Mouse (Mus musculus) limb, embryonic 13.5 days (tissue): ENCODE results near the gene Hps5. TPM values are rescaled to one million over a fixed set of nuclear protein-coding genes. Genes with fewer than 3 reads are reported as not detected.
A peak's percentile ranks its signal among the peaks of the same experiment; 100 is the strongest.

Source experiments
- ATAC-seq: fragments of 200-750 bp; cut with Nextera tagmentation; 2 replicates; pipeline ENCODE4 v1.8.0; 2017; ENCODE audit warnings: low read depth, moderate number of reproducible peaks, moderate TSS enrichment; ENCODE audit not compliant: low FRiP score
- H3K27ac ChIP-seq: fragments of 300-500 bp; sonication (generic); 2 replicates; pipeline ENCODE4 v1.5.1; 2015; ENCODE audit warnings: inconsistent platforms, mild to moderate bottlenecking, moderate library complexity
- H3K27me3 ChIP-seq: fragments of 300-500 bp; sonication (generic); 2 replicates; pipeline ENCODE4 v1.6.1; 2015; ENCODE audit warnings: mild to moderate bottlenecking, inconsistent platforms
- H3K36me3 ChIP-seq: fragments of 300-500 bp; sonication (generic); 2 replicates; pipeline ENCODE4 v1.6.1; 2015; ENCODE audit warnings: inconsistent platforms, mild to moderate bottlenecking, moderate library complexity
- H3K4me1 ChIP-seq: fragments of 300-500 bp; sonication (generic); 2 replicates; pipeline ENCODE4 v1.6.1; 2015; ENCODE audit warnings: inconsistent platforms
- H3K4me2 ChIP-seq: fragments of 300-500 bp; sonication (generic); replicated peaks from 2 replicates; pipeline ENCODE4 v1.6.1; 2015; ENCODE audit warnings: inconsistent platforms, mild to moderate bottlenecking, moderate library complexity
- H3K4me3 ChIP-seq: fragments of 300-500 bp; sonication (generic); 2 replicates; pipeline ENCODE4 v1.5.1; 2015; ENCODE audit warnings: moderate library complexity, mild to moderate bottlenecking, inconsistent platforms
- H3K9ac ChIP-seq: fragments of 300-500 bp; sonication (generic); 2 replicates; pipeline ENCODE4 v1.6.1; 2015; ENCODE audit warnings: mild to moderate bottlenecking, inconsistent platforms
- H3K9me3 ChIP-seq: fragments of 300-500 bp; sonication (generic); 2 replicates; pipeline ENCODE4 v1.6.1; 2016; ENCODE audit warnings: inconsistent platforms
- WGBS: fragments of 180-500 bp; shearing (Covaris S2); methylation state at CpG from one replicate; pipeline ENCODE4 v1.1.7; 2015; 5-methylcytosine and 5-hydroxymethylcytosine counted together
- polyA plus RNA-seq: library from polyadenylated mRNA; unstranded; fragments of >200 nt; fragmentation: Nextera tagmentation; extraction: Ambion mirVana; gene quantifications from 2 replicates; pipeline ENCODE4 v1.2.1, GENCODE M21; 2015

Hps5 gene
- polyA plus RNA-seq, result 22.2 and 23.8 TPM in 2 replicates

GRCm38 (mm10) chr7:46795287-46796205, at the start of gene Hps5, which contains the start of gene Gtf2h1:
Gene Hps5 (minus strand): TSS chr7:46796064.
Gene Gtf2h1 (plus strand): TSS chr7:46796103.
- Histone ChIP-seq H3K9ac (peak within 1 kb of the TSS; percentile 89), H3K36me3 (peaks cover 9% of the 10 kb centered on the region), H3K4me1 (peaks cover 25% of the 10 kb centered on the region), H3K9me3 (no peaks in the 10 kb centered on the region), H3K27me3 (no peaks in the 10 kb centered on the region), H3K4me2 (peak within 1 kb of the TSS; percentile 92), H3K27ac (peak within 1 kb of the TSS; percentile 82), H3K4me3 (peak within 1 kb of the TSS; percentile 95)
- ATAC-seq, result peak; percentile 98
- under 1% methylated on average over 64 of the region's 75 CpGs for WGBS

GRCm38 (mm10) chr7:46845211-46845977, 49.5 kb upstream of the Hps5 start:
- H3K27ac ChIP-seq, result peak overlapping the region; percentile 97
- peaks cover 29% of the 10 kb centered on the region for H3K36me3 ChIP-seq
- no peaks in the 10 kb centered on the region for H3K9me3 ChIP-seq
- peak overlapping the region; percentile 96 for H3K9ac ChIP-seq
- peaks cover 21% of the 10 kb centered on the region for H3K4me1 ChIP-seq
- peak overlapping the region; percentile 89 for H3K4me3 ChIP-seq
- H3K27me3 ChIP-seq, result peaks cover 9% of the 10 kb centered on the region
- ATAC-seq, result peak; percentile 92
- H3K4me2 ChIP-seq, result peak overlapping the region; percentile 86
- under 1% methylated on average over 51 of the region's 51 CpGs for WGBS

- no peaks in the 10 kb centered on the region for H3K9me3 ChIP-seq
- H3K4me2 ChIP-seq, result no peak overlapping the region
- no peak overlapping the region for H3K9ac ChIP-seq
- no peak for ATAC-seq
- no peak overlapping the region for H3K4me3 ChIP-seq
- H3K4me1 ChIP-seq, result peaks cover 32% of the 10 kb centered on the region
- WGBS, result 83% methylated on average over 4 of the region's 4 CpGs
- peaks cover 9% of the 10 kb centered on the region for H3K27me3 ChIP-seq
- peaks cover 11% of the 10 kb centered on the region for H3K36me3 ChIP-seq
- no peak overlapping the region for H3K27ac ChIP-seq
These were observed 47.7 kb upstream of the Hps5 start for GRCm38 (mm10) chr7:46843576-46843975.

- H3K4me1 ChIP-seq, result peaks cover 37% of the 10 kb centered on the region
- 31% methylated on average over 4 of the region's 5 CpGs for WGBS
- H3K27ac ChIP-seq, result no peak overlapping the region
- H3K4me2 ChIP-seq, result no peak overlapping the region
- no peak for ATAC-seq
- H3K36me3 ChIP-seq, result no peaks in the 10 kb centered on the region
- H3K9me3 ChIP-seq, result no peaks in the 10 kb centered on the region
- H3K9ac ChIP-seq, result no peak overlapping the region
- H3K27me3 ChIP-seq, result peaks cover 9% of the 10 kb centered on the region
- no peak overlapping the region for H3K4me3 ChIP-seq
These were observed 46.4 kb upstream of the Hps5 start for GRCm38 (mm10) chr7:46842278-46842677.

- Histone ChIP-seq H3K9me3 (no peaks in the 10 kb centered on the region), H3K9ac (no peak within 1 kb of the TSS), H3K4me3 (no peak within 1 kb of the TSS), H3K36me3 (no peaks in the 10 kb centered on the region), H3K27me3 (peaks cover 9% of the 10 kb centered on the region), H3K27ac (no peak within 1 kb of the TSS), H3K4me1 (peaks cover 29% of the 10 kb centered on the region), H3K4me2 (no peak within 1 kb of the TSS)
- ATAC-seq, result no peak
- WGBS, result 23% methylated on average over 6 of the region's 6 CpGs
These were observed 45.1 kb upstream of the Hps5 start, which contains the start of gene Ldha for GRCm38 (mm10) chr7:46840787-46841525. Gene Ldha (plus strand): TSS chr7:46841475.

- ATAC-seq, result no peak
- H3K27me3 ChIP-seq, result peaks cover 9% of the 10 kb centered on the region
- no peak overlapping the region for H3K27ac ChIP-seq
- H3K9ac ChIP-seq, result no peak overlapping the region
- no peak overlapping the region for H3K4me2 ChIP-seq
- no peaks in the 10 kb centered on the region for H3K9me3 ChIP-seq
- 45% methylated on average over 4 of the region's 4 CpGs for WGBS
- peaks cover 29% of the 10 kb centered on the region for H3K4me1 ChIP-seq
- no peak overlapping the region for H3K4me3 ChIP-seq
- no peaks in the 10 kb centered on the region for H3K36me3 ChIP-seq
These were observed 44.5 kb upstream of the Hps5 start for GRCm38 (mm10) chr7:46840326-46840725.

GRCm38 (mm10) chr7:46839861-46840260, 44.0 kb upstream of the Hps5 start:
- Histone ChIP-seq H3K4me1 (peaks cover 25% of the 10 kb centered on the region), H3K36me3 (no peaks in the 10 kb centered on the region), H3K27me3 (peaks cover 9% of the 10 kb centered on the region), H3K4me3 (no peak overlapping the region), H3K4me2 (no peak overlapping the region), H3K27ac (no peak overlapping the region), H3K9me3 (no peaks in the 10 kb centered on the region), H3K9ac (no peak overlapping the region)
- WGBS, result 64% methylated on average over 5 of the region's 5 CpGs
- ATAC-seq, result no peak

- peaks cover 9% of the 10 kb centered on the region for H3K27me3 ChIP-seq
- WGBS, result 37% methylated on average over 7 of the region's 7 CpGs
- H3K4me3 ChIP-seq, result no peak overlapping the region
- no peak for ATAC-seq
- H3K27ac ChIP-seq, result peak overlapping the region; percentile 35; the same call in 1 of the 2 replicates
- H3K4me1 ChIP-seq, result peaks cover 21% of the 10 kb centered on the region
- H3K9me3 ChIP-seq, result no peaks in the 10 kb centered on the region
- H3K4me2 ChIP-seq, result peak overlapping the region; percentile 45
- no peaks in the 10 kb centered on the region for H3K36me3 ChIP-seq
- H3K9ac ChIP-seq, result no peak overlapping the region
These were observed 43.6 kb upstream of the Hps5 start for GRCm38 (mm10) chr7:46839446-46839845.

GRCm38 (mm10) chr7:46838891-46839302, 43.0 kb upstream of the Hps5 start:
- H3K4me3 ChIP-seq, result no peak overlapping the region
- no peaks in the 10 kb centered on the region for H3K9me3 ChIP-seq
- H3K36me3 ChIP-seq, result no peaks in the 10 kb centered on the region
- H3K4me1 ChIP-seq, result peaks cover 21% of the 10 kb centered on the region
- H3K9ac ChIP-seq, result no peak overlapping the region
- WGBS, result 7% methylated on average over 8 of the region's 8 CpGs
- H3K4me2 ChIP-seq, result peak overlapping the region; percentile 45
- peaks cover 9% of the 10 kb centered on the region for H3K27me3 ChIP-seq
- peak overlapping the region; percentile 35; the same call in 1 of the 2 replicates for H3K27ac ChIP-seq
- peak; percentile 48; the same call in 1 of the 2 replicates for ATAC-seq

GRCm38 (mm10) chr7:46838104-46838671, 42.3 kb upstream of the Hps5 start:
- no peak overlapping the region for H3K9ac ChIP-seq
- peaks cover 21% of the 10 kb centered on the region for H3K4me1 ChIP-seq
- no peak overlapping the region for H3K4me3 ChIP-seq
- peak overlapping the region; percentile 48; the same call in 1 of the 2 replicates for H3K27ac ChIP-seq
- peak overlapping the region; percentile 45 for H3K4me2 ChIP-seq
- H3K27me3 ChIP-seq, result peaks cover 9% of the 10 kb centered on the region
- H3K36me3 ChIP-seq, result no peaks in the 10 kb centered on the region
- ATAC-seq, result peak; percentile 37
- H3K9me3 ChIP-seq, result no peaks in the 10 kb centered on the region
- 5% methylated on average over 9 of the region's 9 CpGs for WGBS

GRCm38 (mm10) chr7:46837073-46837472, 41.2 kb upstream of the Hps5 start:
- Histone ChIP-seq H3K27ac (no peak overlapping the region), H3K4me2 (no peak overlapping the region), H3K36me3 (no peaks in the 10 kb centered on the region), H3K4me3 (no peak overlapping the region), H3K9ac (no peak overlapping the region), H3K4me1 (peaks cover 21% of the 10 kb centered on the region), H3K27me3 (peaks cover 9% of the 10 kb centered on the region), H3K9me3 (no peaks in the 10 kb centered on the region)
- ATAC-seq, result no peak
- 50% methylated on average over 5 of the region's 5 CpGs for WGBS
